Mouse (Mus musculus) colon, adult 2 months (tissue): Measurements from ENCODE around the gene Tcl1b3. TPM values are rescaled to one million over a fixed set of nuclear protein-coding genes. Genes with fewer than 3 reads are reported as not detected.

Experiments
- polyA plus RNA-seq: library from polyadenylated mRNA; depleted of rRNA; stranded (reverse); fragments of >200 nt; gene quantifications from 2 replicates; pipeline ENCODE4 v1.2.3, GENCODE M21; 2012; rRNA removed

Gene Tcl1b3
- polyA plus RNA-seq, result not detected in 2 replicates

DNA sequence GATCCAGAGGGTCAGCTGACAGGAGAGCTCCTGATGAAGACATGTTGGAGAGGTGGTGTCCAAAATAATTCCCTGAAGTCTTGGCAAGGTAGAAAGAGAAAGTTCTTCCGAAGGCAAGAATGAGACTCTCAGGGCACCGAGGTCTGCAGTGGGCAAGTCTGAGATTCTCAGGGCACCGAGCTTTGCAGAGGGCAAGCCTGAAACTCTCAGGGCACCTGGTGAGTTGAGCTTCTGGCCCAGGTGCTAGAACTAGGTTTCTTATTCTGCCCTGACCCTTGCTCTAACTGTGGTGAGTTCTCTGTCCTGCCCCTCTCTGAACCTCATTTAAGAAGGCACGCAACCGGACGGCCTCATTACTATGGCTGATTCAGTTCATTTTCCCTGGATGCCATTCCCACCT, at the start of gene Tcl1b3:
Gene Tcl1b3, plus strand, starts transcription at position 301 of the 400 bp plus-strand sequence.

GRCm38 (mm10) chr12:105145714-105146113, 45.1 kb upstream of the Tcl1b3 start, which contains the start of gene Tcl1b2:
Gene Tcl1b2, plus strand, starts transcription at chr12:105146014.

DNA sequence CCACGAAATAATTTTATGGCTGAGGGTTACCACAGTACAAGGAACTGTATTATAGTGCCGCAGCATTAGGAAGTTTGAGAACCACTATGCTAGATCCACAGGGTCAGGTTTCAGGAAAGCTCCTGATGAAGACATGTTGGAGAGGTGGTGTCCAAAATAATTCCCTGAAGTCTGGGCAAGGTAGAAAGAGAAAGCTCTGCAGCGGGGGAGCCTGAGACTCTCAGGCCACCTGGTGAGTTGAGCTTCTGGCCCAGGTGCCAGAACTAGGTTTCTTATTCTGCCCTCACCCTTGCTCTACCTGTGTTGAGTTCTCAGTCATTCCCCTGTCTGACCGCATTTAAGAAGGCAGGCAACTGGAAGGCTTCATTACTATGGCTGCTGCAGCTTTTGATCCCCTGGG, 31.5 kb upstream of the Tcl1b3 start, which contains the start of gene Tcl1b1:
Gene Tcl1b1, plus strand, starts transcription at position 301 of the 400 bp plus-strand sequence.

GRCm38 (mm10) chr12:105176044-105176443, 14.8 kb upstream of the Tcl1b3 start, which contains the start of gene Tcl1b5:
Gene Tcl1b5, plus strand, starts transcription at chr12:105176344.

DNA sequence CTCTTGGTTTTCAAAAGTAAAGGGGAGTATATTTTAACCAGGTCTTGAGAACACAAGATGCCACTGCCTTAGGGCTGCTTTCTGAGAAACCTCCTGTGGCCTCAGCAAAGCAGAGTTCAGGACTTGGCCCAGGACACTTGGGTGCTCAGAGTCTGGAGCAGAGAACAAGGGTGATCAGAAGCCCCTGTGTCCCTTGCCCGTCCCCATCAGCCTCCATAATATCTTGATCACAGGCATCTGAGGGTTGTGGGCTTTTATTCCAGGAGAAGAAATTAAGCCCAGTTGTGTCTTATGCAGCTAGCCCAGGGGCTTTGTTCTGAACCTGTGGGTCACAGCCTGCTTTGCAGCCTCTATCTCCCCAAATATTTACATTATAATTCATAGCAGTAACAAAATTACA, 10.8 kb downstream of the Tcl1b3 start, which contains the start of gene Tcl1b4:
Gene Tcl1b4, plus strand, starts transcription at position 301 of the 400 bp plus-strand sequence.

DNA sequence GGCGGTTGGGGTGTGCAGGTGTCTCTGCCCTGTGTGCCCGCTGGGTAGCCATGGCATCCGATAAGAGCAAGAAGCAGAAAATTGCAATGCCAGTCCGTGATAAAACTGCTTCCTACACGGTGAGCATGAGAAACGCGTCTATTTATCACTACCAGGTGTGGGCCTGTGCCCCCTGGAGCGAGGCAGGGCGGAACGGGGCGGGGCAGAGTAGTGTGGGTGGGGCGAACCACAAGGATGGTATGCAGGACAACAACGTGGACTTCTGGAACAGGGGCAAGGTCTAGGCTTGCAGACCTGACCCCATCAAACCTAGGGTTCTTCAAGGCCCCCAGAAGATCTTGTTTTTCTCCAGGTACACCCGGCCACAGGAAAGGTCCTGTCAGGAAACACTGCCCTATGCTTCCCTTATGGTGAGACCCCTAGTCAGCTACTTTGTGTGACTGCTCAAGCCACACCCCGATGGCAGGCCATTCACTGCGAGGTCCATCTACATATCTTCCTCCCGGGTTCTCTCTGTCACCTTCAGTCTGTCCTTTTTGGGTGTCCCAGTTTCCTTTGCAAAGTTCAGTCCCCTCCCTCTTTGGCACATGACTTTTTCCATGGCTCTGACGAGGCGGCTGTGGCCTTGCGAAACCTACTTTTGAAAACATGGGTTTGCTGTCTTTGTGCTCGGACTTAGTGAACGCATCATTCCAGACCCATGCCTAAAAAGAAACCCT, 31.9 kb downstream of the Tcl1b3 start, which contains the start of gene Tcl1:
Gene Tcl1, minus strand, starts transcription at position 193 of the 719 bp plus-strand sequence.

Other genes with a start within 250 kb of the Tcl1b3 start
- gene Syne3, start 181.2 kb upstream of the Tcl1b3 start, polyA plus RNA-seq, result 3.4 and 3.6 TPM in 2 replicates
- gene Glrx5, start 158.4 kb upstream of the Tcl1b3 start, polyA plus RNA-seq, result 93.3 and 108 TPM in 2 replicates
- gene Tcl1b2, start 45.0 kb upstream of the Tcl1b3 start, polyA plus RNA-seq, result not detected in 2 replicates
- gene Tcl1b1, start 31.4 kb upstream of the Tcl1b3 start, polyA plus RNA-seq, result not detected in 2 replicates
- gene Tcl1b5, start 14.7 kb upstream of the Tcl1b3 start, polyA plus RNA-seq, result not detected in 2 replicates
- not detected in 2 replicates for gene Tcl1b4, start 10.9 kb downstream of the Tcl1b3 start, polyA plus RNA-seq
- gene Tcl1, start 31.8 kb downstream of the Tcl1b3 start, polyA plus RNA-seq, result not detected in 2 replicates
- gene Tunar, start 142.8 kb downstream of the Tcl1b3 start, polyA plus RNA-seq, result not detected in 2 replicates